Mouse (Mus musculus): ENCODE results near the gene Mcidas. TPM values are rescaled to one million over a fixed set of nuclear protein-coding genes. Genes with fewer than 3 reads are reported as not detected.
A peak's percentile ranks its signal among the peaks of the same experiment; 100 is the strongest.

Gene Mcidas
- polyA plus RNA-seq, 1 experiment = not detected

GRCm38 (mm10) chr13:112985605-112986450, 7.8 kb upstream of the Mcidas start:
- peaks cover 5% of the 10 kb centered on the region; the same call in 1 of the 2 replicates for H3K4me1 ChIP-seq (ENCODE audit: control insufficient read depth, insufficient read depth, low read length)
- no peak overlapping the region for H3K4me3 ChIP-seq (replicated peaks; ENCODE audit: control insufficient read depth, low read depth, low read length)
- 26% methylated on average over 18 of the region's 18 CpGs for WGBS
- TF ChIP-seq POLR2A (IDR thresholded peaks at IDR 0.05; ENCODE audit: borderline replicate concordance, control insufficient read depth, low read depth, low read length) (no peak), CTCF (IDR thresholded peaks at IDR 0.05; ENCODE audit: control insufficient read depth, insufficient read depth, low read length) (no peak)
- H3K27ac ChIP-seq (ENCODE audit: control insufficient read depth, insufficient read depth, low read depth, low read length, poor library complexity) = no peak overlapping the region

- Histone ChIP-seq H3K4me3 (replicated peaks; ENCODE audit: control insufficient read depth, low read depth, low read length) (no peak overlapping the region), H3K4me1 (ENCODE audit: control insufficient read depth, insufficient read depth, low read length) (peaks cover 5% of the 10 kb centered on the region; the same call in 1 of the 2 replicates), H3K27ac (ENCODE audit: control insufficient read depth, insufficient read depth, low read depth, low read length, poor library complexity) (no peak overlapping the region)
- TF ChIP-seq CTCF (IDR thresholded peaks at IDR 0.05; ENCODE audit: control insufficient read depth, insufficient read depth, low read length) (no peak), POLR2A (IDR thresholded peaks at IDR 0.05; ENCODE audit: borderline replicate concordance, control insufficient read depth, low read depth, low read length) (no peak)
- 4% methylated on average over 17 of the region's 17 CpGs for WGBS
Measured at GRCm38 (mm10) chr13:112986451-112986950, 7.1 kb upstream of the Mcidas start.

GRCm38 (mm10) chr13:112987532-112987943, 6.1 kb upstream of the Mcidas start, which contains the start of gene Ccno:
Gene Ccno, plus strand, starts transcription at chr13:112987802.
- TF ChIP-seq CTCF (IDR thresholded peaks at IDR 0.05; ENCODE audit: control insufficient read depth, insufficient read depth, low read length) = no peak
- TF ChIP-seq POLR2A (IDR thresholded peaks at IDR 0.05; ENCODE audit: borderline replicate concordance, control insufficient read depth, low read depth, low read length) = peak; percentile 75; the same call in 1 of the 2 replicates
- Histone ChIP-seq H3K4me1 (ENCODE audit: control insufficient read depth, insufficient read depth, low read length) (peaks cover 5% of the 10 kb centered on the region; the same call in 1 of the 2 replicates), H3K4me3 (replicated peaks; ENCODE audit: control insufficient read depth, low read depth, low read length) (peak within 1 kb of the TSS; percentile 84), H3K27ac (ENCODE audit: control insufficient read depth, insufficient read depth, low read depth, low read length, poor library complexity) (peak within 1 kb of the TSS; percentile 80)
- WGBS = 1% methylated on average over 47 of the region's 47 CpGs

GRCm38 (mm10) chr13:112987991-112988390, 5.7 kb upstream of the Mcidas start:
- H3K4me1 ChIP-seq (ENCODE audit: control insufficient read depth, insufficient read depth, low read length) = peaks cover 5% of the 10 kb centered on the region; the same call in 1 of the 2 replicates
- peak overlapping the region; percentile 84 for H3K4me3 ChIP-seq (replicated peaks; ENCODE audit: control insufficient read depth, low read depth, low read length)
- under 1% methylated on average over 39 of the region's 39 CpGs for WGBS
- TF ChIP-seq CTCF (IDR thresholded peaks at IDR 0.05; ENCODE audit: control insufficient read depth, insufficient read depth, low read length) = no peak
- no peak for TF ChIP-seq POLR2A (IDR thresholded peaks at IDR 0.05; ENCODE audit: borderline replicate concordance, control insufficient read depth, low read depth, low read length)
- H3K27ac ChIP-seq (ENCODE audit: control insufficient read depth, insufficient read depth, low read depth, low read length, poor library complexity) = peak overlapping the region; percentile 80

- 3% methylated on average over 19 of the region's 19 CpGs for WGBS
- TF ChIP-seq POLR2A (IDR thresholded peaks at IDR 0.05; ENCODE audit: borderline replicate concordance, control insufficient read depth, low read depth, low read length) (no peak), CTCF (IDR thresholded peaks at IDR 0.05; ENCODE audit: control insufficient read depth, insufficient read depth, low read length) (no peak)
- no peak overlapping the region; the same call in 1 of the 2 replicates for H3K27ac ChIP-seq (ENCODE audit: control insufficient read depth, insufficient read depth, low read depth, low read length, poor library complexity)
- H3K4me1 ChIP-seq (ENCODE audit: control insufficient read depth, insufficient read depth, low read length) = peaks cover 5% of the 10 kb centered on the region; the same call in 1 of the 2 replicates
- peak overlapping the region; percentile 75 for H3K4me3 ChIP-seq (replicated peaks; ENCODE audit: control insufficient read depth, low read depth, low read length)
Measured at GRCm38 (mm10) chr13:112988866-112989265, 4.8 kb upstream of the Mcidas start.

- H3K4me3 ChIP-seq (replicated peaks; ENCODE audit: control insufficient read depth, low read depth, low read length) = peak overlapping the region; percentile 75
- peak overlapping the region; percentile 55 for H3K27ac ChIP-seq (ENCODE audit: control insufficient read depth, insufficient read depth, low read depth, low read length, poor library complexity)
- TF ChIP-seq CTCF (IDR thresholded peaks at IDR 0.05; ENCODE audit: control insufficient read depth, insufficient read depth, low read length) (no peak), POLR2A (IDR thresholded peaks at IDR 0.05; ENCODE audit: borderline replicate concordance, control insufficient read depth, low read depth, low read length) (no peak)
- WGBS = 3% methylated on average over 23 of the region's 23 CpGs
- peaks cover 5% of the 10 kb centered on the region; the same call in 1 of the 2 replicates for H3K4me1 ChIP-seq (ENCODE audit: control insufficient read depth, insufficient read depth, low read length)
Measured at GRCm38 (mm10) chr13:112989541-112989940, 4.1 kb upstream of the Mcidas start.

GRCm38 (mm10) chr13:112990346-112990745, 3.3 kb upstream of the Mcidas start:
- H3K27ac ChIP-seq (ENCODE audit: control insufficient read depth, insufficient read depth, low read depth, low read length, poor library complexity) = peak overlapping the region; percentile 55
- no peak for TF ChIP-seq POLR2A (IDR thresholded peaks at IDR 0.05; ENCODE audit: borderline replicate concordance, control insufficient read depth, low read depth, low read length)
- TF ChIP-seq CTCF (IDR thresholded peaks at IDR 0.05; ENCODE audit: control insufficient read depth, insufficient read depth, low read length) = no peak
- H3K4me1 ChIP-seq (ENCODE audit: control insufficient read depth, insufficient read depth, low read length) = peaks cover 5% of the 10 kb centered on the region; the same call in 1 of the 2 replicates
- under 1% methylated on average over 4 of the region's 4 CpGs for WGBS
- H3K4me3 ChIP-seq (replicated peaks; ENCODE audit: control insufficient read depth, low read depth, low read length) = peak overlapping the region; percentile 56

- H3K4me3 ChIP-seq (replicated peaks; ENCODE audit: control insufficient read depth, low read depth, low read length) = peak overlapping the region; percentile 47
- TF ChIP-seq CTCF (IDR thresholded peaks at IDR 0.05; ENCODE audit: control insufficient read depth, insufficient read depth, low read length) (peak; percentile 88), POLR2A (IDR thresholded peaks at IDR 0.05; ENCODE audit: borderline replicate concordance, control insufficient read depth, low read depth, low read length) (no peak)
- WGBS = under 1% methylated on average over 25 of the region's 25 CpGs
- H3K4me1 ChIP-seq (ENCODE audit: control insufficient read depth, insufficient read depth, low read length) = peaks cover 5% of the 10 kb centered on the region
- H3K27ac ChIP-seq (ENCODE audit: control insufficient read depth, insufficient read depth, low read depth, low read length, poor library complexity) = no peak overlapping the region; the same call in 1 of the 2 replicates
Measured at GRCm38 (mm10) chr13:112994191-112994590, 546 bp downstream of the Mcidas start.
